Mouse (Mus musculus) cortical plate, adult 2 months (tissue): Measurements from ENCODE around the gene Flt1.

ENCODE experiments used
- CTCF ChIP-seq: fragments of 200-500 bp; IDR thresholded peaks from 2 replicates; pipeline ENCODE4 v1.5.1; 2011; ENCODE audit warnings: mild to moderate bottlenecking, control low read depth, low read length; ENCODE audit not compliant: insufficient read depth; ENCODE audit errors: extremely low read depth
- POLR2A ChIP-seq: fragments of 200-500 bp; IDR thresholded peaks from 2 replicates; pipeline ENCODE4 v1.6.1; 2011; ENCODE audit warnings: mild to moderate bottlenecking, low read length, control low read depth; ENCODE audit not compliant: insufficient read depth; ENCODE audit errors: extremely low read depth

DNA sequence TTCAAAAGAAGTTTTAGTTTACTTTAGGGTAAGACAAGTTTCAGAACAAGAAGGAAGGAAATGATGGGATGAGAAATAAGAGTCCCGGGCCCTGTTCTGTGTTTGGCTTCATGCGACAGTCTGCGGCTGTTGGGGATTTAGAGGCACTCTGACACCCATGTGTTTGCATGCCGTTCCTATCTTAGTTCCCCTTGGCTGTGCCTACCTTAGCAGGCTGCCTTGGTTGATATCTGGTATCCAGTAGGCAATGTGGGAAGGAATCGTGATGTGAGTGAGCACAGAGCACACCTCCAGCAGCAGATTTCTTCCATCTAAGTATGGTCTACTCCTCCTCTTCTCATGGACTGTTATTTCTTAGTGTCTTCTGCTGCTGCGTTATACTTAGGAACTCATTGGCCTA is 193.8 kb downstream of the Flt1 start:
- TF ChIP-seq POLR2A: no peak
- TF ChIP-seq CTCF: no peak
